Mouse (Mus musculus) kidney, postnatal 25 days (tissue): ENCODE measurements around the gene Tm9sf4.

Source experiments
- DNase-seq, 2 experiments: peaks; one replicate each; pipeline ENCODE4 v3.0.0; 2021; ENCODE audit warnings: mixed read lengths in 2 of 2

Gene Tm9sf4

GRCm38 (mm10) chr2:153217826-153218340 lies 56.8 kb downstream of the Tm9sf4 start:
- DNase-seq = no peak

GRCm38 (mm10) chr2:153218516-153218915 lies 57.4 kb downstream of the Tm9sf4 start:
- no peak for DNase-seq

- no peak for DNase-seq
Observed at GRCm38 (mm10) chr2:153221620-153222019, 60.5 kb downstream of the Tm9sf4 start.

GRCm38 (mm10) chr2:153222130-153222529 lies 61.0 kb downstream of the Tm9sf4 start:
- no peak for DNase-seq

GRCm38 (mm10) chr2:153222566-153222965 lies 61.5 kb downstream of the Tm9sf4 start:
- DNase-seq = no peak

- DNase-seq = peak in 1 of 2 experiments; percentile 24
Observed at GRCm38 (mm10) chr2:153224946-153225594, 64.0 kb downstream of the Tm9sf4 start, which contains the start of gene Tspyl3. TSS of gene Tspyl3 (minus strand) at chr2:153225441.

- no peak for DNase-seq
Observed at GRCm38 (mm10) chr2:153225595-153225953, 64.5 kb downstream of the Tm9sf4 start.

- DNase-seq = no peak
Observed at GRCm38 (mm10) chr2:153227959-153228358, 66.9 kb downstream of the Tm9sf4 start.

GRCm38 (mm10) chr2:153228523-153228922 lies 67.4 kb downstream of the Tm9sf4 start:
- DNase-seq = peak in 1 of 2 experiments; percentile 43

- DNase-seq = no peak
Observed at GRCm38 (mm10) chr2:153237193-153237592, 76.1 kb downstream of the Tm9sf4 start.

GRCm38 (mm10) chr2:153237891-153238290 lies 76.8 kb downstream of the Tm9sf4 start:
- no peak for DNase-seq

- DNase-seq = no peak
Observed at GRCm38 (mm10) chr2:153238406-153238805, 77.3 kb downstream of the Tm9sf4 start.

GRCm38 (mm10) chr2:153239021-153239859 lies 78.1 kb downstream of the Tm9sf4 start:
- no peak for DNase-seq

- no peak for DNase-seq
Observed at GRCm38 (mm10) chr2:153239860-153240480, 78.9 kb downstream of the Tm9sf4 start.

GRCm38 (mm10) chr2:153240701-153241235 lies 79.7 kb downstream of the Tm9sf4 start:
- DNase-seq = peak; percentile 22 to 59

GRCm38 (mm10) chr2:153241250-153242014 lies 80.3 kb downstream of the Tm9sf4 start, which contains the start of the genes Plagl2 and Pofut1:
TSS of gene Plagl2 (minus strand) at chr2:153241426.
TSS of gene Pofut1 (plus strand) at chr2:153241533.
- peak; percentile 91 to 96 for DNase-seq

GRCm38 (mm10) chr2:153242156-153242555 lies 81.1 kb downstream of the Tm9sf4 start:
- DNase-seq = no peak

- no peak for DNase-seq
Observed at GRCm38 (mm10) chr2:153249751-153250150, 88.6 kb downstream of the Tm9sf4 start.

- no peak for DNase-seq
Observed at GRCm38 (mm10) chr2:153256604-153257003, 95.5 kb downstream of the Tm9sf4 start.

GRCm38 (mm10) chr2:153259030-153259863 lies 98.1 kb downstream of the Tm9sf4 start:
- DNase-seq = no peak
